Mouse (Mus musculus) stomach, postnatal 0 days (tissue): ENCODE measurements around the gene Skp2. TPM values are rescaled to one million over a fixed set of nuclear protein-coding genes. Genes with fewer than 3 reads are reported as not detected.

Source experiments
- ATAC-seq: fragments of 200-750 bp; cut with Nextera tagmentation; 2 replicates; pipeline ENCODE4 v1.8.0; 2017; ENCODE audit not compliant: low FRiP score, low TSS enrichment
- DNase-seq: peaks from one replicate; pipeline ENCODE4 v3.0.0-alpha.2; 2016; ENCODE audit warnings: low spot score
- H3K27ac ChIP-seq: fragments of 300-500 bp; sonication (generic); replicated peaks from 2 replicates; pipeline ENCODE4 v1.5.1; 2014; ENCODE audit warnings: mild to moderate bottlenecking, control low read depth
- H3K27me3 ChIP-seq: fragments of 300-500 bp; sonication (generic); 2 replicates; pipeline ENCODE4 v1.6.1; 2014; ENCODE audit warnings: low read length; ENCODE audit not compliant: control insufficient read depth, insufficient read depth
- H3K36me3 ChIP-seq: fragments of 300-500 bp; sonication (generic); 2 replicates; pipeline ENCODE4 v1.6.1; 2014; ENCODE audit warnings: low read length, mixed read lengths; ENCODE audit not compliant: control insufficient read depth, insufficient read depth
- H3K4me1 ChIP-seq: fragments of 300-500 bp; sonication (generic); replicated peaks from 2 replicates; pipeline ENCODE4 v1.6.1; 2014; ENCODE audit warnings: antibody characterized with exemption; ENCODE audit not compliant: control insufficient read depth, insufficient read depth
- H3K4me2 ChIP-seq: fragments of 300-500 bp; sonication (generic); replicated peaks from 2 replicates; pipeline ENCODE4 v1.6.1; 2014; ENCODE audit warnings: low read depth, mild to moderate bottlenecking, control low read depth, moderate library complexity
- H3K4me3 ChIP-seq: fragments of 300-500 bp; sonication (generic); 2 replicates; pipeline ENCODE4 v1.5.1; 2014; ENCODE audit warnings: low read depth, low read length, control low read depth
- H3K9ac ChIP-seq: fragments of 300-500 bp; sonication (generic); 2 replicates; pipeline ENCODE4 v1.6.1; 2014; ENCODE audit warnings: mild to moderate bottlenecking, low read length, control low read depth, mixed read lengths
- H3K9me3 ChIP-seq: fragments of 300-500 bp; sonication (generic); 2 replicates; pipeline ENCODE4 v1.6.1; 2016; ENCODE audit warnings: low read length; ENCODE audit not compliant: control insufficient read depth
- CTCF ChIP-seq: IDR thresholded peaks from 2 replicates; pipeline ENCODE4 v1.5.1; 2016; ENCODE audit warnings: antibody characterized with exemption, low read depth, mild to moderate bottlenecking, moderate library complexity
- EP300 ChIP-seq: optimal IDR thresholded peaks from 2 replicates; pipeline ENCODE3; 2016; ENCODE audit warnings: antibody characterized with exemption
- WGBS: fragments of 180-500 bp; shearing (Covaris S2); extraction: QIAGEN DNeasy Blood & Tissue Kit; methylation state at CpG from one replicate; pipeline ENCODE4 v1.1.7; 2014; 5-methylcytosine and 5-hydroxymethylcytosine counted together
- polyA plus RNA-seq: library from polyadenylated mRNA; unstranded; fragments of >200 nt; fragmentation: Nextera tagmentation; extraction: Ambion mirVana; gene quantifications from 2 replicates; pipeline ENCODE4 v1.2.1, GENCODE M21; 2015

Skp2 gene
- polyA plus RNA-seq, 1 experiment from 2014 or later: 9.7 TPM

GRCm38 (mm10) chr15:9073684-9074083, 81.5 kb downstream of the Skp2 start:
- DNase-seq: no peak
- H3K9ac ChIP-seq: no peak overlapping the region
- TF ChIP-seq EP300: no peak
- TF ChIP-seq CTCF: no peak
- no peak overlapping the region; the same call in 1 of the 2 replicates for H3K27ac ChIP-seq
- peak overlapping the region; percentile 86 for H3K4me2 ChIP-seq
- no peaks in the 10 kb centered on the region for H3K36me3 ChIP-seq
- peaks cover 10% of the 10 kb centered on the region; the same call in 1 of the 2 replicates for H3K4me1 ChIP-seq
- H3K4me3 ChIP-seq: peak overlapping the region; percentile 93; the same call in 1 of the 2 replicates
- ATAC-seq: no peak
- WGBS: 65% methylated on average over 5 of the region's 5 CpGs
- H3K27me3 ChIP-seq: no peaks in the 10 kb centered on the region
- H3K9me3 ChIP-seq: no peaks in the 10 kb centered on the region

- DNase-seq: no peak
- H3K9ac ChIP-seq: no peak overlapping the region
Observed at GRCm38 (mm10) chr15:9073067-9073608, 82.1 kb downstream of the Skp2 start.

GRCm38 (mm10) chr15:9072630-9073029, 82.6 kb downstream of the Skp2 start:
- TF ChIP-seq EP300 (no peak), CTCF (no peak)
- H3K4me3 ChIP-seq: peak overlapping the region; percentile 93
- peaks cover 10% of the 10 kb centered on the region; the same call in 1 of the 2 replicates for H3K4me1 ChIP-seq
- DNase-seq: no peak
- peak overlapping the region; percentile 86 for H3K4me2 ChIP-seq
- no peak for ATAC-seq
- H3K36me3 ChIP-seq: no peaks in the 10 kb centered on the region
- no peak overlapping the region for H3K9ac ChIP-seq
- no peaks in the 10 kb centered on the region for H3K9me3 ChIP-seq
- WGBS: 7% methylated on average over 5 of the region's 5 CpGs
- H3K27me3 ChIP-seq: no peaks in the 10 kb centered on the region
- peak overlapping the region; percentile 93; the same call in 1 of the 2 replicates for H3K27ac ChIP-seq

More at GRCm38 (mm10) chr15:9073067-9073608, 82.1 kb downstream of the Skp2 start:
- no peak overlapping the region; the same call in 1 of the 2 replicates for H3K27ac ChIP-seq
- WGBS: 15% methylated on average over 12 of the region's 12 CpGs
- no peaks in the 10 kb centered on the region for H3K36me3 ChIP-seq
- peaks cover 10% of the 10 kb centered on the region; the same call in 1 of the 2 replicates for H3K4me1 ChIP-seq
- peak overlapping the region; percentile 93 for H3K4me3 ChIP-seq
- TF ChIP-seq EP300: no peak
- no peak for TF ChIP-seq CTCF
- ATAC-seq: no peak
- H3K27me3 ChIP-seq: no peaks in the 10 kb centered on the region
- no peaks in the 10 kb centered on the region for H3K9me3 ChIP-seq
- H3K4me2 ChIP-seq: peak overlapping the region; percentile 86

DNA sequence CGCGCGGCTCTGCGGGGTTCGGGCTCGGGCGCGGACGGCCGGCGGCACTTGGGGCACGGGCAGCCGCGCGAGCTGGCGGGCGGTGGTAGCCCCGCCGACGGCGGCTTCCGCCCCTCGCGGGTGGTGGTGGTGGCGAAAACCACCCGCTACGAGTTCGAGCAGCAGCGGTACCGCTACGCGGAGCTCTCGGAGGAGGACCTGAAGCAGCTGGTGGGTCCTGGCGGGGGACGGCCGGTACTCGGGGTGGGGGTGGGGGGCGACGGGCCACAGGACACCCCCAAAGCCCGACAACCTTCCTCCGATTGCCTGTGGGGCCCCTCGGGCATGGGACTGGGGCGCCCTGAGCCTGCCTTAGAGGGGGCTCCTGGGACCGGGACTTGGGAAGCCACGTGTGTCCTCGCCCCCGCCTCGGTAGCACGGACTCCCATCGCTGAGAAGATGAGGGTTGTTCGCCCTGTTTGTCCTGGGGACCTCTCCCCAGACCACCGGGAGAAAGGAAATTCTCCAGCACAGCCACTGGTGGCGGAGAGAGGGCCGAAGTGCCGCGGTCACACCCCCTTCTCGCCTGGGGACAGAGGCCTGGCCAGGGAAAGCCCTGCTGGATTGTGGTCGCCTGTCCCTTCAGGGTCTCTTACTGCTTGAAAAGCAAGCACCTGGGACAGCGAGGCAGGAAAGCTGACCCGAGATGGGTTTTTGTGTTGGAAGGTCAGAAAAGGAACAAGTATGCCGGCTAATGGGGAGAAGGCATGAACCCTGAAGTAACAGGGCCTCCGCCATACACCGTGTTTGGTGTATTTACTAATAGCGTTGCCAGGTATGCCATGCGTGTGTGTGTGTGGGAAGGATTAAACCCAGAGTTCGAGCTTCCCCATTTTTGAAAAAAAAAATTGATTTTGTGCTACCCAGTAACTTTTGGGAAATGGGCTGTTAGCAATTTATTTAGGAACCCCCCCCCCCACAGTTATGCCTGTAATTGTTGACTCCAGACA, 83.4 kb downstream of the Skp2 start:
- H3K4me2 ChIP-seq: peak overlapping the region; percentile 86
- no peaks in the 10 kb centered on the region for H3K36me3 ChIP-seq
- no peaks in the 10 kb centered on the region for H3K9me3 ChIP-seq
- TF ChIP-seq CTCF: no peak
- no peak for TF ChIP-seq EP300
- peaks cover 10% of the 10 kb centered on the region; the same call in 1 of the 2 replicates for H3K4me1 ChIP-seq
- DNase-seq: peak; percentile 64
- WGBS: under 1% methylated on average over 36 of the region's 66 CpGs
- peak overlapping the region; percentile 93 for H3K27ac ChIP-seq
- H3K9ac ChIP-seq: peak overlapping the region; percentile 86
- H3K27me3 ChIP-seq: no peaks in the 10 kb centered on the region
- ATAC-seq: no peak; the same call in none of the 2 replicates
- peak overlapping the region; percentile 93 for H3K4me3 ChIP-seq

DNA sequence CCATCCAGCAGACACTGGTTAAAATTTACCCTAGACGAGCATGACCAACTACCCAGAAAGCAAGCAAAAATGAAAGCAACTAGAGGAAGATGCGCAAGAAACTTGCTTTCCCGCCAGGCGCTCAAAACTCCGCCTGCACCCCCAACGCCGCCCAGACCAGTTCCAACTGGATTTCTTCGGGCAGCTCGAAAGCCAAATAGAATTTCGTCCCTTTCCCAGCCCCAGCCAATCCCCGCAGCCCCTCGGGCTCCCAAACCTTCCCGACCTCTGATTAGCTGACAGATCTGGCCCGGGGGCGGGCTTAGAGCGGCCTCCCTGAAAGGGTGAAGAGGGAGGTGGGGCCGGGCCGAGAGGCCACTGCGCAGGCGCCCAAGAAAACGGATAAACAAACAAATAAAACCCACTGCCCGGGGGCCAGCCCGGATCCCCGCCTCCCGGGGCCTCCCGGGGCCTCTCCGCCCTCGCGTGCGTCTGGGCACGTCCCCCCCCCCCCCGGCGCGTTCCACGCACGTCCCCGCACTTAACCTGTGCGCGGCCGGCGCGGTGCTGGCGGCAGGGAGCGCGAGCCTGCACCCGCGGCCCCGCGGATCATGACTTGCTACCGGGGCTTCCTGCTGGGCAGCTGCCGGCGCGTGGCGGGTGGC, 84.2 kb downstream of the Skp2 start, which contains the start of gene Nadk2:
TSS of gene Nadk2 (plus strand) at position 349 of the 644 bp plus-strand sequence.
- Histone ChIP-seq H3K4me1 (peaks cover 10% of the 10 kb centered on the region; the same call in 1 of the 2 replicates), H3K4me2 (peak within 1 kb of the TSS; percentile 86), H3K9me3 (no peaks in the 10 kb centered on the region), H3K27ac (peak within 1 kb of the TSS; percentile 93), H3K9ac (peak within 1 kb of the TSS; percentile 86), H3K27me3 (no peaks in the 10 kb centered on the region), H3K36me3 (no peaks in the 10 kb centered on the region), H3K4me3 (peak within 1 kb of the TSS; percentile 93)
- under 1% methylated on average over 22 of the region's 54 CpGs for WGBS
- ATAC-seq (peak; percentile 99), DNase-seq (peak; percentile 98)
- TF ChIP-seq CTCF (no peak), EP300 (no peak)
